In genomic region chr1:91144813-91145212, GRCm38 (mm10) we compare ENCODE assay signal across 11 mouse cellular contexts. TPM values are rescaled to one million over a fixed set of nuclear protein-coding genes. Genes with fewer than 3 reads are reported as not detected.
DNase-seq lines count a peak whose midpoint lies in the region; ATAC-seq and TF ChIP-seq lines count a peak whose summit lies in the region.
"Had no signal": no experiment of that assay in that cellular context is flagged by ENCODE, and none has a peak within 500 bp of the region (broad histone marks: within the 10 kb centered on the region; RNA-seq: fewer than 3 reads in every experiment).

Gene Rbm44, plus strand, starts transcription at chr1:91145089.

- no peaks in the 10 kb centered on the region for H3K4me1 ChIP-seq in heart, embryonic 16.5 days (ENCODE audit: control insufficient read depth, insufficient read depth, low read length)
- H3K4me1 ChIP-seq in E14TG2a.4 (replicated peaks; ENCODE audit: low read depth, low read length), result 0 out of 2 replicates have a peak, but pooled peaks cover 2% of the 10 kb centered on the region
- no peaks in the 10 kb centered on the region for H3K4me1 ChIP-seq in liver, embryonic 14.5 days (replicated peaks; ENCODE audit: control insufficient read depth in 2 of 2, insufficient read depth in 2 of 2, low read length in 1 of 2)

- WGBS in heart, embryonic 16.5 days, result 56% methylated on average over 20 of the region's 20 CpGs
- 61% methylated on average over 20 of the region's 20 CpGs for WGBS in liver, embryonic 14.5 days (ENCODE audit: insufficient replicate concordance)

- H3K4me3 ChIP-seq in heart, embryonic 16.5 days (ENCODE audit: low read length), result peak within 1 kb of the TSS; percentile 32; the same call in 1 of the 2 replicates
- peak within 1 kb of the TSS; percentile 45 for H3K4me3 ChIP-seq in E14TG2a.4 (replicated peaks; ENCODE audit: low read length)
- H3K4me3 ChIP-seq in liver, embryonic 14.5 days (ENCODE audit: insufficient read depth in 1 of 2, low read depth in 2 of 2, low read length in 2 of 2), result peak within 1 kb of the TSS; percentile 8 to 28; a peak in 3 of 4 replicates

- intact Hi-C loops in heart, postnatal 14 days (cut with DNase I), result no loop called here

- H3K4me2 ChIP-seq in heart, embryonic 16.5 days (ENCODE audit: low read depth, low read length), result peak within 1 kb of the TSS; percentile 16
- no peak within 1 kb of the TSS; the same call in 1 of the 2 replicates for H3K4me2 ChIP-seq in liver, embryonic 14.5 days (ENCODE audit: low read depth)

- peak; percentile 60 for ATAC-seq in heart, embryonic 16.5 days (replicated peaks; ENCODE audit: extremely low read depth, insufficient read depth, low FRiP score)
- peak; percentile 77 for ATAC-seq in common myeloid progenitor, adult 5-6 weeks (replicated peaks; ENCODE audit: low read depth, poor library complexity, severe bottlenecking)
- ATAC-seq in liver, embryonic 14.5 days (ENCODE audit: insufficient read depth), result peak; percentile 72; the same call in 1 of the 2 replicates
- ATAC-seq in cerebellum, adult (ENCODE audit: insufficient number of reproducible peaks, low FRiP score, low TSS enrichment), result no peak

- no peaks in the 10 kb centered on the region for H3K27me3 ChIP-seq in heart, embryonic 16.5 days (ENCODE audit: control insufficient read depth, insufficient read depth, low read length)
- peaks cover 18% of the 10 kb centered on the region for H3K27me3 ChIP-seq in E14TG2a.4 (ENCODE audit: insufficient read depth, low read length)
- no peaks in the 10 kb centered on the region for H3K27me3 ChIP-seq in liver, embryonic 14.5 days (ENCODE audit: control insufficient read depth, insufficient read depth, low read length)

- H3K27ac ChIP-seq in heart, embryonic 16.5 days (ENCODE audit: low read length), result no peak within 1 kb of the TSS
- no peak within 1 kb of the TSS for H3K27ac ChIP-seq in liver, embryonic 14.5 days

- H3K9ac ChIP-seq in heart, embryonic 16.5 days (ENCODE audit: low read length), result no peak within 1 kb of the TSS
- H3K9ac ChIP-seq in liver, embryonic 14.5 days (replicated peaks), result no peak within 1 kb of the TSS

- no peaks in the 10 kb centered on the region for H3K9me3 ChIP-seq in heart, embryonic 16.5 days (replicated peaks; ENCODE audit: control insufficient read depth, low read length)
- peaks cover 11% of the 10 kb centered on the region; the same call in 1 of the 2 replicates for H3K9me3 ChIP-seq in E14TG2a.4 (ENCODE audit: low read length)
- H3K9me3 ChIP-seq in liver, embryonic 14.5 days (ENCODE audit: control insufficient read depth, low read length), result no peaks in the 10 kb centered on the region

- no peak for TF ChIP-seq CTCF in E14TG2a.4 (conservative IDR thresholded peaks at IDR 0.05; ENCODE audit: low read length)
- no peak for TF ChIP-seq CTCF in liver, embryonic 14.5 days (IDR thresholded peaks at IDR 0.05; ENCODE audit: low read depth)

- no peaks in the 10 kb centered on the region for H3K36me3 ChIP-seq in heart, embryonic 16.5 days (ENCODE audit: control insufficient read depth, insufficient read depth)
- H3K36me3 ChIP-seq in E14TG2a.4 (ENCODE audit: insufficient read depth, low read length), result no peaks in the 10 kb centered on the region
- H3K36me3 ChIP-seq in liver, embryonic 14.5 days (replicated peaks; ENCODE audit: control insufficient read depth, insufficient read depth, low read depth), result no peaks in the 10 kb centered on the region

- TF ChIP-seq EP300 in liver, embryonic 14.5 days (IDR thresholded peaks at IDR 0.05; ENCODE audit: low read depth), result no peak

- DNase-seq in heart, postnatal 14 days, result no peak
- DNase-seq in liver, embryonic 14.5 days (ENCODE audit: low read depth in 3 of 3, low spot score in 3 of 3), result peak in 1 of 3 experiments; percentile 29
- DNase-seq in spleen, adult 12 weeks (ENCODE audit: low spot score), result no peak
- DNase-seq in right cerebral cortex, postnatal 36 days (ENCODE audit: low spot score in 2 of 2), result no peak
- DNase-seq: kidney, postnatal 4 days; lung, postnatal 4 days; thymus, postnatal 25 days had no signal

RNA-seq across cellular contexts. Expression of gene Rbm44, which starts in this region (rescaled TPM):
- polyA plus RNA-seq in heart, embryonic 16.5 days (2015; fragmentation: Nextera tagmentation; extraction: Ambion mirVana), result 3.2 TPM in 2 replicates
- under 1 TPM; 0.10 to 0.12 TPM for total RNA-seq in heart, postnatal 14 days (2021)
- total RNA-seq in common myeloid progenitor, adult 5-6 weeks (2017), result 7.7 and 10.4 TPM in 2 replicates
- 0.31 and 0.95 TPM in 2 replicates for polyA plus RNA-seq in liver, embryonic 14.5 days (2012; rRNA removed)
- 0.94 and 1.4 TPM in 2 replicates for polyA plus RNA-seq in liver, embryonic 14.5 days (2014; fragmentation: Nextera tagmentation; extraction: Ambion mirVana)
